ENCODE assay signal across 7 mouse cellular contexts in the genomic region with DNA sequence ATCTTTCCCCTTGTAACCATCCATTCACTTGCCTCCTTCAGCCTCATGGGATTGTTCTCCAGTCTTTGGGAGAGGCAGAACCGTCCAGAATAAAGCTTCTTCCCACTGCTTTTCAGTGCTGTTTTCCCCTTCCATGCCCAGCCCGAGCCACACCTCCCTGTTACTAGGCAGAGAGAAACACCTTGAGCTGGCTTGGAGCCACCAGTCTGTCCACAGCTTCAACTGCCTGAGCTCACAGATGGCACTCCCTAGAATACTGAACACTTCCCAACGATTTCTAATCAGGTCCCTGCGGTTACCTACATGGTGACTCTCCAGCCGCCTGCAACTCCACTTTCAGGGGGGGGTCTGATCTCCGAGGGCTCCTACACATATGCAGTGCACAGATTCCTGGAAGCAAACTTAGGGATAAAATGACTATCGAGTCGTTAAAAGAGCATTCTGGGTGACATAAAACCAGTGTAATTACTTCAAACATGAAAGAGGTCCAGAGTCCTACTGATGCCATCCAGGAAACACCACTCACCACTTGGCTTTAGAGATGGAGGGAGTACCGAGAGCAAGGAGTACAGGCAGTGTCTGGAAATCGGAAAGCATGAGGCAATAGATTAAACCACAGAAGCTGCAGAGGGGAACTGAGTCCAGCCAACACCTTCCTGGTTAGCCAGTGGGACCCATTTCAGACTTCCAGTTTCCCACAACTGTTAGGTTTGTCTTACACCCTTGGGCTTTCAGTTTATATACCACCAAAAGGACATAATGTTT. TPM values are rescaled to one million over a fixed set of nuclear protein-coding genes. Genes with fewer than 3 reads are reported as not detected.
DNase-seq lines count a peak whose midpoint lies in the region; ATAC-seq and TF ChIP-seq lines count a peak whose summit lies in the region.

A gene (minus strand): TSS at position 135 of the 765 bp plus-strand sequence.

- ATAC-seq in lung, embryonic 16.5 days (ENCODE audit: low read depth) = no peak

- TF ChIP-seq POLR2A in ES-Bruce4 (IDR thresholded peaks at IDR 0.05; ENCODE audit: insufficient read depth, low read length) = no peak

- peak within 1 kb of the TSS; percentile 80 for H3K9ac ChIP-seq in ES-Bruce4 (ENCODE audit: low read depth, poor library complexity, severe bottlenecking)
- H3K9ac ChIP-seq in lung, embryonic 16.5 days (ENCODE audit: low read length) = peak within 1 kb of the TSS; percentile 86

- 0 out of 2 replicates have a peak within 1 kb of the TSS, but pooled peaks have one; percentile 8 for H3K27ac ChIP-seq in ES-Bruce4 (ENCODE audit: insufficient read depth, low read length)
- peak within 1 kb of the TSS; percentile 89 for H3K27ac ChIP-seq in hindbrain, embryonic 10.5 days
- H3K27ac ChIP-seq in lung, embryonic 16.5 days (ENCODE audit: low read length) = peak within 1 kb of the TSS; percentile 81

- WGBS in hindbrain, embryonic 10.5 days = 64% methylated on average over 10 of the region's 10 CpGs
- WGBS in lung, embryonic 16.5 days = 55% methylated on average over 10 of the region's 10 CpGs

- H3K4me1 ChIP-seq in ES-Bruce4 (ENCODE audit: control insufficient read depth, insufficient read depth, low read length) = no peaks in the 10 kb centered on the region
- H3K4me1 ChIP-seq in hindbrain, embryonic 10.5 days (replicated peaks) = peaks cover 22% of the 10 kb centered on the region
- H3K4me1 ChIP-seq in lung, embryonic 16.5 days (replicated peaks; ENCODE audit: control insufficient read depth, insufficient read depth, low read length) = peaks cover 15% of the 10 kb centered on the region

- no peak for TF ChIP-seq EP300 in ES-Bruce4 (IDR thresholded peaks at IDR 0.05; ENCODE audit: insufficient read depth, low read depth, low read length)

- H3K36me3 ChIP-seq in ES-Bruce4 (ENCODE audit: control insufficient read depth, insufficient read depth, low read length, poor library complexity, severe bottlenecking) = no peaks in the 10 kb centered on the region
- H3K36me3 ChIP-seq in hindbrain, embryonic 10.5 days = no peaks in the 10 kb centered on the region
- H3K36me3 ChIP-seq in lung, embryonic 16.5 days (ENCODE audit: control insufficient read depth, insufficient read depth, low read length) = no peaks in the 10 kb centered on the region

- peak within 1 kb of the TSS; percentile 88 for H3K4me3 ChIP-seq in ES-Bruce4 (ENCODE audit: low read depth, low read length)
- peak within 1 kb of the TSS; percentile 73 for H3K4me3 ChIP-seq in hindbrain, embryonic 10.5 days
- H3K4me3 ChIP-seq in lung, embryonic 16.5 days (ENCODE audit: low read length) = peak within 1 kb of the TSS; percentile 72

- DNase-seq in brain, adult 2 months (ENCODE audit: low read depth, low spot score) = peak; percentile 60
- no peak for DNase-seq in hindbrain, embryonic 10.5 days (ENCODE audit: low spot score)
- no peak for DNase-seq in frontal cortex, postnatal 25 days (ENCODE audit: low spot score in 2 of 2)
- no peak for DNase-seq in urinary bladder, postnatal 36 days (ENCODE audit: low spot score in 2 of 2)
- no peak for DNase-seq in layer of hippocampus, postnatal 36 days

- no peaks in the 10 kb centered on the region for H3K27me3 ChIP-seq in ES-Bruce4 (ENCODE audit: control insufficient read depth, insufficient read depth, low read length, poor library complexity, severe bottlenecking)
- H3K27me3 ChIP-seq in hindbrain, embryonic 10.5 days (ENCODE audit: insufficient read depth, poor library complexity, severe bottlenecking) = peaks cover 62% of the 10 kb centered on the region
- no peaks in the 10 kb centered on the region for H3K27me3 ChIP-seq in lung, embryonic 16.5 days (ENCODE audit: control insufficient read depth, insufficient read depth, low read depth, low read length)

- peak within 1 kb of the TSS; percentile 97 for H3K4me2 ChIP-seq in lung, embryonic 16.5 days (ENCODE audit: low read depth, low read length)

- no peaks in the 10 kb centered on the region for H3K9me3 ChIP-seq in ES-Bruce4 (replicated peaks; ENCODE audit: control insufficient read depth, insufficient read depth, low read length, poor library complexity, severe bottlenecking)
- no peaks in the 10 kb centered on the region for H3K9me3 ChIP-seq in hindbrain, embryonic 10.5 days
- H3K9me3 ChIP-seq in lung, embryonic 16.5 days (ENCODE audit: control insufficient read depth, low read length) = no peaks in the 10 kb centered on the region

- TF ChIP-seq CTCF in ES-Bruce4 (IDR thresholded peaks at IDR 0.05; ENCODE audit: low read depth, low read length) = no peak

RNA-seq across cellular contexts. Expression of the gene that starts here (rescaled TPM):
- 0.43 TPM in 1 of 2 replicates, not detected in the other for polyA plus RNA-seq in ES-Bruce4 (2011; ENCODE audit: insufficient read depth, insufficient read length, low read depth, missing spikeins)
- 1.1 and 1.4 TPM in 2 replicates for polyA plus RNA-seq in hindbrain, embryonic 10.5 days (2016; fragmentation: Nextera tagmentation; extraction: Ambion mirVana)
- 1.7 and 1.9 TPM in 2 replicates for polyA plus RNA-seq in lung, embryonic 16.5 days (2015; fragmentation: Nextera tagmentation; extraction: Ambion mirVana)
- 1 to 10 TPM; 1.1 to 1.2 TPM for total RNA-seq in layer of hippocampus, postnatal 36 days (2021)

Comparison
In these comparisons a context has a peak if more than half of its experiments do, and no peak if none do; other contexts are left out.
1. H3K27ac ChIP-seq: peak in every context shown above with its lines; median percentile 89 in hindbrain, embryonic 10.5 days; 81 in lung, embryonic 16.5 days; 8 in ES-Bruce4.